Mouse (Mus musculus): Measurements from ENCODE around the gene Fkbp9.

GRCm38 (mm10) chr6:56923726-56924707 is 92.2 kb downstream of the Fkbp9 start, which contains the start of the genes Nt5c3 and Vmn1r4:
- TF ChIP-seq MAFK (IDR thresholded peaks at IDR 0.05; ENCODE audit: insufficient read depth, low read depth, low read length) = no peak
- TF ChIP-seq ZC3H11A (IDR thresholded peaks at IDR 0.05; ENCODE audit: borderline replicate concordance, low read depth, low read length) = no peak
- TF ChIP-seq CHD2 (IDR thresholded peaks at IDR 0.05; ENCODE audit: low read depth, low read length) = peak; percentile 72
- TF ChIP-seq HCFC1 (IDR thresholded peaks at IDR 0.05; ENCODE audit: borderline replicate concordance, insufficient read depth, low read length) = peak; percentile 91

All from ES-E14 (cell line).